In the genomic region with DNA sequence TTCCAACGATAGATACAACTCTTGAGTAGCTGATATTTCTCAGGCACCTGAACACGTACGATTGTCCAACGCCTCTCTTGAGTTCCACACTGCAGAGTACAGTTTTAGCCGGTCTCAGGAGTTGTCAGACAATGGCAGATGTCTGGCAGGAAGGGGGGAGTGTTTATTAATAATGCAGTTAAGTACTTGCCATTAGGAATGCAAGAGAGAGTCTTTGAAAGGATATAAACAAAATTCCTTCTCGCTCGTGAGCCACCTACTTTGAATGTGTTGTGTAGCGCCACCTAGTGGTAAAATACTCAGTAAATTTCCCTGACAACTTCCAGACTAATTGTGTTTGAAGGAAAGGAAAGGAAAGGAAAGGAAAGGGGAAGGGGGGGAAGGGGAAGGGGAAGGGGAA, we compare ENCODE assay signal across 9 mouse cellular contexts. TPM values are rescaled to one million over a fixed set of nuclear protein-coding genes. Genes with fewer than 3 reads are reported as not detected.
A peak's percentile ranks its signal among the peaks of the same experiment; 100 is the strongest.
DNase-seq lines count a peak whose midpoint lies in the region; ATAC-seq lines count a peak whose summit lies in the region.
"Had no signal": no experiment of that assay in that cellular context is flagged by ENCODE, and none has a peak within 500 bp of the region (broad histone marks: within the 10 kb centered on the region; RNA-seq: fewer than 3 reads in every experiment).

No protein-coding gene starts in this region.

- H3K4me1 ChIP-seq in intestine, embryonic 14.5 days (replicated peaks; ENCODE audit: control insufficient read depth, insufficient read depth, low read length) = no peaks in the 10 kb centered on the region; the same call in 1 of the 2 replicates
- peaks cover 10% of the 10 kb centered on the region for H3K4me1 ChIP-seq in limb, embryonic 15.5 days

- H3K27ac ChIP-seq in intestine, embryonic 14.5 days (ENCODE audit: low read depth) = peak overlapping the region; percentile 16; the same call in 1 of the 2 replicates
- no peak overlapping the region for H3K27ac ChIP-seq in limb, embryonic 15.5 days

- ATAC-seq in intestine, embryonic 14.5 days (replicated peaks; ENCODE audit: low FRiP score, low TSS enrichment, low read depth) = no peak
- ATAC-seq in limb, embryonic 15.5 days (ENCODE audit: insufficient number of reproducible peaks, low FRiP score, low TSS enrichment, low read depth) = no peak

- peak; percentile 30 to 70 for DNase-seq in heart, adult 18-20 months
- no peak for DNase-seq in heart, postnatal 25 days (ENCODE audit: low spot score)
- peak; percentile 75 for DNase-seq in ES-CJ7 (ENCODE audit: low read depth, low spot score)
- peak; percentile 88 for DNase-seq in embryo, embryonic 11 days
- peak; percentile 74 for DNase-seq in intestine, embryonic 14.5 days (ENCODE audit: low spot score)
- DNase-seq in retina, postnatal 7 days (ENCODE audit: low read depth, low spot score) = peak; percentile 55
- no peak for DNase-seq in natural killer cell, adult 2 months (ENCODE audit: low spot score in 2 of 2)

- peak overlapping the region; percentile 37 for H3K4me2 ChIP-seq in intestine, embryonic 14.5 days (ENCODE audit: low read length)
- peak overlapping the region; percentile 5; the same call in 1 of the 2 replicates for H3K4me2 ChIP-seq in limb, embryonic 15.5 days

- peaks cover 32% of the 10 kb centered on the region for H3K27me3 ChIP-seq in intestine, embryonic 14.5 days (replicated peaks; ENCODE audit: control insufficient read depth, insufficient read depth, low read length)
- H3K27me3 ChIP-seq in limb, embryonic 15.5 days = peaks cover 6% of the 10 kb centered on the region; the same call in 1 of the 2 replicates

- WGBS in intestine, embryonic 14.5 days = 17% methylated on average over 8 of the region's 8 CpGs
- WGBS in limb, embryonic 15.5 days = 25% methylated on average over 8 of the region's 8 CpGs

- no peak overlapping the region for H3K9ac ChIP-seq in intestine, embryonic 14.5 days (ENCODE audit: low read length)
- no peak overlapping the region for H3K9ac ChIP-seq in limb, embryonic 15.5 days

- no peak overlapping the region; the same call in 1 of the 2 replicates for H3K4me3 ChIP-seq in intestine, embryonic 14.5 days (ENCODE audit: low read depth, low read length)
- H3K4me3 ChIP-seq in limb, embryonic 15.5 days = no peak overlapping the region
- H3K4me3 ChIP-seq: megakaryocyte, embryonic 14.5 days had no signal

- no peaks in the 10 kb centered on the region for H3K9me3 ChIP-seq in intestine, embryonic 14.5 days (ENCODE audit: control insufficient read depth, low read length)
- no peaks in the 10 kb centered on the region for H3K9me3 ChIP-seq in limb, embryonic 15.5 days
- H3K9me3 ChIP-seq: megakaryocyte, embryonic 14.5 days had no signal

- H3K36me3 ChIP-seq in intestine, embryonic 14.5 days (ENCODE audit: control insufficient read depth, insufficient read depth, low read length) = no peaks in the 10 kb centered on the region
- H3K36me3 ChIP-seq in limb, embryonic 15.5 days = no peaks in the 10 kb centered on the region

- intact Hi-C loops in heart, postnatal 25 days (cut with DNase I) = loop anchor here (2.0 to 5.0 kb wide), 2 partner anchors 519 to 1040 kb away; a partner anchor contains a TSS

RNA-seq across cellular contexts. Expression of a gene that starts 5.7 kb away (rescaled TPM):
- not detected for total RNA-seq in heart, adult 18-20 months (2021)
- total RNA-seq in heart, postnatal 25 days (2021) = under 1 TPM in 1 of 2 experiments, not detected in 1; 0.16 TPM
- polyA plus RNA-seq in intestine, embryonic 14.5 days (2014; fragmentation: Nextera tagmentation; extraction: Ambion mirVana) = 0.71 and 0.72 TPM in 2 replicates
- polyA plus RNA-seq in limb, embryonic 15.5 days (2015; fragmentation: Nextera tagmentation; extraction: Ambion mirVana) = 1.00 and 1.1 TPM in 2 replicates

RNA-seq across cellular contexts. Expression of a gene that starts 7.0 kb away (rescaled TPM):
- under 1 TPM; 0.27 to 0.59 TPM for total RNA-seq in heart, adult 18-20 months (2021)
- total RNA-seq in heart, postnatal 25 days (2021) = under 1 TPM; 0.31 to 0.39 TPM
- 1.9 and 2.5 TPM in 2 replicates for polyA plus RNA-seq in intestine, embryonic 14.5 days (2014; fragmentation: Nextera tagmentation; extraction: Ambion mirVana)
- polyA plus RNA-seq in limb, embryonic 15.5 days (2015; fragmentation: Nextera tagmentation; extraction: Ambion mirVana) = 2.0 and 2.6 TPM in 2 replicates

Comparison
In these comparisons a context has a peak if more than half of its experiments do, and no peak if none do; other contexts are left out.
1. DNase-seq: peak in heart, adult 18-20 months (2 of 2), ES-CJ7 (single experiment), embryo, embryonic 11 days (single experiment), intestine, embryonic 14.5 days (single experiment) and retina, postnatal 7 days (single experiment); none in heart, postnatal 25 days (single experiment) and natural killer cell, adult 2 months (0 of 2).